Mouse (Mus musculus) cortical plate, adult 2 months (tissue): ENCODE measurements around the gene 4930519P11Rik.

Experiments
- CTCF ChIP-seq: fragments of 200-500 bp; IDR thresholded peaks from 2 replicates; pipeline ENCODE4 v1.5.1; 2011; ENCODE audit warnings: mild to moderate bottlenecking, control low read depth, low read length; ENCODE audit not compliant: insufficient read depth; ENCODE audit errors: extremely low read depth
- POLR2A ChIP-seq: fragments of 200-500 bp; IDR thresholded peaks from 2 replicates; pipeline ENCODE4 v1.6.1; 2011; ENCODE audit warnings: mild to moderate bottlenecking, low read length, control low read depth; ENCODE audit not compliant: insufficient read depth; ENCODE audit errors: extremely low read depth

DNA sequence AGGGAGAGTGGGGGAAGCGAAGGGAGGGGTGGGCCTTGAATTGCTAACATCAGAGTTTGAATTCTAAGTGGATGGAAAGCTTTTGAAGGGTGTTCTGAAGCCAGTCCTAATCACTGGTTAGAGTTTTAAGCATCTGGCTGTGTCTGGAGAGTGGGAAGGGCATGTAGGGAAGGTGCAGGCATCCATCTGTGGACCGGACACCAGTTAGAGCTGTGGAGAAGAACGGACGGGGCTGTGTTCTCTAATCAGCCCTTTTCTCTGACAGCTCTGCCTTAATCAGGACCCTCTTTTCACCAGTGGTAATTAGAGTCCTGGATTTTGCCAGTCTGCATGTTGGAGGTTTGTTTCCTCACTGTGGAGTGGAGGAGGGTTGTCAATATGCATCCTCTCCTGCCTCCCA, 45.8 kb upstream of the 4930519P11Rik start:
- TF ChIP-seq POLR2A = no peak
- no peak for TF ChIP-seq CTCF
